Mouse (Mus musculus): ENCODE results near the gene Ankrd39.

Gene Ankrd39

DNA sequence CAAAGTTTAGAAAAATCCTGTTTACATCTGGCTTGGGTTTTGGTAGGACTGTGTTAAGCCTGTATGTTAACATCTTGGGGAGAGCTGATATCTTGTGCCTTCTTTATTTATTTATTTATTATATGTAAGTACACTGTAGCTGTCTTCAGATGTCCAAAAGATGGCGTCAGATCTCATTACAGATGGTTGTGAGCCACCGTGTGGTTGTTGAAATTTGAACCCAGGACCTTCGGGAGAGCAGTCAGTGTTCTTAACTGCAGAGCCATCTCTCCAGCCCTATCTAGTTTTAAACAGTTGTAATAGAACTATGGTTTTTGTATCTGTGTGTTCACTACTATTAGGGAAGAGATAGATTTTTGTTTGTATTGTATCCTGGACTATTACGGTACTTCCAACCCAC is 18.0 kb downstream of the Ankrd39 start:
- no peak for DNase-seq

DNA sequence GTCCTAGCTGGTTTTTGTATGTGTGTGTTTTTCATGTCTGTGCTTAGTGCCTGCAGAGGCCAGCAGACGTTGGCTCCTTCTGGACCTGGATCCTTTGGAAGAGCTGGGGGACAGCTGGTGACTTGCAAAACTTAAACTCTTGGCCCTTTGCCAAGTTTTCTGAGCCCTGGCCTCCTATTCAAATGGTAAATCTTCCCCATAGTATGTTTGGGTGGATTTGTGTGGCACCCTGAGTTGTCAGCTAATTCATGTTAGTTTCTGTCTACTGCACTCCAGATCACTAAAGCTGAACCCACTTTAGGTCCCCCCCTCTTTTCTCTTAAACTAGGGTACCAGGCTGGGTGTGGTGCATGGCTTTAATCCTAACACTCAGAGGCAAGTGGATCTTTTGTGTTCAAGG is 18.9 kb downstream of the Ankrd39 start:
- no peak for DNase-seq

DNA sequence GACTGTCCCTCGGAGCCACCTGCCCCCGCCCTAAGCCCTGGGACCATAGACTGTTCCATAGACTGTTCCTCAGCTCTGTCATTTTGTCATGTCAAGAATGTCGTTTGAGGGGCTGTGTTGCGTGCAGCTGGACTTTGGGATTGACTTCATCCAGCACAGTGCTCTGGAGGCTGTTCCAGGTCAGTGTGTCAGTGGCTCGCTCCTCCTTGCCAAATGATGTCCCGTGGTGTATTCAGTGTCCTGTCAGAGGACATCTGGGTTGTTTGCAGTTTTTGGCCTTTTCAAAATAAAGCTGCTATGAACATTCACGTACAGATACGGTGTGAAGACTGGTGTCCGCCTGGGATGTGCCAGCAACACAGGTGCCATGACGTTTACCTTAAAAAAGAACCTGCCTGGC is 20.3 kb downstream of the Ankrd39 start:
- DNase-seq: no peak

DNA sequence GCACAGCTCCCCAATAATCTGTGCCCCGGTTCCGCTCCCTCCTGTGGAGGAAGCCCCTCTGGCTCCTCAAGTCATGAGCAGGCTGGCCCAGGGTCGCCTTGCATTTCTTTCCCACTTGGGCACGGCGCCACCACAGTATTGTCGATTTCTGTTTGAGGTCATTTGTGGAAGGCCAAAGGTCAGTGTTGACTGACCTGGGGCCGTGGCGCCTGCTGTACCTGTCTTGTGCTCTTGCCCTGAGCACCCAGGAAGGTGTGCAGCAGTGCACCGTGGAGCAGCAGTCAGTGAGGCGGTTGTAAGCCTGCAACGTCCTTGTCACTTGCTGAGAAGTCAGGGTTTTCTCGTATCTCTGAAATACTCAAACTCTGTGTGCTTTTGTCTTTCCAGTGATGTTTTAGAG is 21.5 kb downstream of the Ankrd39 start:
- DNase-seq: no peak

DNA sequence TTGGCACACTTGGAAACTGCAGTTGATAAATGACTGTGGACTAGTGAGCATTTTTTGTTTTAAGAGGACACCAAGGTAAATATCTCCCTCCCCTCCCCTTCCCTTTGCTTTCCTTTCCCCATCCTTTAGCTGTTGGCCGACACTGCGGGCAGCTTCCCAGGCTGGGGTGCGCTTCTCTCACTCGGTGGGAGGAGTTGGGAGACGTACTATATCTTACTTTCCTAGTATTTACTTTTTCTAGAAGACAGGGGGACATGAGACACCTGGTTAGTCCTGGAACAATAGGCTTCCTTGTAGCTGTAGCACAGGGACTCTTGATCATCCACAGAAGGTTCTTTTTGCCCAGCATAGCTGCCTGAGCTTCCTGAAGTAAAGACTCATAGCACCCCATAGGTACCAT is 23.2 kb downstream of the Ankrd39 start:
- DNase-seq: no peak

DNA sequence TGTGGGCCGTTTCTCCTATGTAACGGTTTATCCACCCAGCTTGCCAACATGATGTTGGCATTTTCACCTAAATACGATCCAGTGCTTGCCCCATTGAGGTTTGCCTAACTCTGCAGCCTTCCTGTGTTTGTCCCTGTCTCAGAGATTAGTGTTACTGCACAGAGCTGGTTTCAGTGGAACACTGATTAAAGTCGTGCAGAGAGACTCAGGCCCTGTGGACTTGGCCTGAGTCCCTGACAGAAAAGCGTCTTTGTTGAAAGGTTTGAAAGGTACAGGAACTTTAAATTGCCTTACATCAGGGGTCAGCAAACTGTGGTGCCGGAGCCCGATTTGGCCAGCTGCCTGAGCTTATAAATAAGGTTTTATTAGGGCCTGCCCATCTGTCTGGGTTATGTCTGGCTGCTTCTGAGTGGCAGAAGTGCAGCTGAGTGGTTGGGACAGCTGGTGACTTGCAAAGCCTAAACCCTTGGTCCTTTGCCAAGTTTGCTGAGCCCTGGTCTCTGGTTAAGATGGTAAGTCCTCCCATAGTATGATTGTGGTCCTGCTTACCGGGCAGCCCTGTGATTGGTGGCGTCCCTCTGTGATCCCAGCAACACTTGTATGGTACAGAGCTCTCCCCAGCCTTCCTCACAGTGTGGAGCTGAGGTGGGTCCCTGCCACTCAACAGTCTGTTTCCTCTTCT is 23.8 kb downstream of the Ankrd39 start:
- no peak for DNase-seq

DNA sequence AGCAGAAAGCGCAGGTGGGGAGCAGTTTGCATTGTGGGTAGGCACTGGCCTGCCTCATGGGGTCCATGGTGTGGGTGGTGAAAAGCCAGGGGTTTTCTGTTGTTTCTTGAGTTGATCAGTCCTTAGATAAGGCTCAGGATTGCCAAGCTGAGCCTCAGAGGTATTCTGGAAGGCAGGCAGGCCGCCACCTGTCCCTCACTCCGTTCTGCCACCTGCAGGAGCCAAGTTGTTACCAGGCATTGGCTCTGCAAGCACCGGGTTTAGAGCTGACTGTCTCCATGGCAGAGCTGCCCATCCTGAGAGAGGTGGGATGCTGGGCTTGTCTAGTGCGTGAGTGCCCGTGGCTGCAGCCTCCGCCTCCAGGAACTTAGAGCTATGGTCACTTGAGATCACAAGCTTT is 25.0 kb downstream of the Ankrd39 start:
- peak in 1 of 2 experiments; percentile 54 for DNase-seq

DNA sequence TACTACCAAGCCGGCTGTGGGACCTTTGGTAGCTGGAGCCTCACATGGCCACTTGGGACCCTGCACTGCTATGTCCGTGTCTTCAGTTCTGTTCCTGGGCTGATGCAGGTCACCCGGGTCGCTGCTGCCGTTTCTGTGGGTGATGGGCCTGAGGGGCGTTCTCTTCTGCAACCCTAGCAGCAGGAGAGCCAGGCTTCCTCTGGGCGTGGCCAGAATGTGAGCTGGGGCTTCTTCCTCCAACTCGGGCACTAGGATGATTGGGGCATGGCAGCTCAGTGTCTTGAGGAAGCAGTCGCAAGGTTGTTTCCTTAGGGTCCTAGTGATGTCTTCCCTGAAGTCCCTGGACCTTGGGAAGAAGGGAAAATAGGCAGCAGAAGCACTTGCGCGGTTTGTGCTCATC is 27.6 kb downstream of the Ankrd39 start:
- no peak for DNase-seq

DNA sequence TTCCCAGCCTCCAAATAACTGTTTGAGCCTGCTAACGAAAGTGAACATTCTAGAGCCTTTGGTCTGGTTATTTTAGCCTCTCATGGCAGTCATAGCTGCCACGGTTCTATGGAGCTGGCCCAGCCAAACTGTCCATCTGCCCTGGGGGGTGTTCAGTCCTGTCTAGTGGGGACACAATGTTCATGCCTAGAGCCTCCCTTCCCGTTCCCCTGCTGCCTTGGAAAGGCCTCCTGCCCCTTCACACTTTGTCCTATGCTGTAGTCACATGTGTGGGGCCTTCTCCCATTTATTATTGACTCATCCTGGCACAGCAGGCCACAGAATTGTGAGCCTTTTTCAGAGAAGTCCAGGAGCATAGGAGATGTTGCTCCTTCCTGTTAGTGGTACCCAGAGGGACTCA is 29.0 kb downstream of the Ankrd39 start:
- DNase-seq: peak; percentile 54 to 70

DNA sequence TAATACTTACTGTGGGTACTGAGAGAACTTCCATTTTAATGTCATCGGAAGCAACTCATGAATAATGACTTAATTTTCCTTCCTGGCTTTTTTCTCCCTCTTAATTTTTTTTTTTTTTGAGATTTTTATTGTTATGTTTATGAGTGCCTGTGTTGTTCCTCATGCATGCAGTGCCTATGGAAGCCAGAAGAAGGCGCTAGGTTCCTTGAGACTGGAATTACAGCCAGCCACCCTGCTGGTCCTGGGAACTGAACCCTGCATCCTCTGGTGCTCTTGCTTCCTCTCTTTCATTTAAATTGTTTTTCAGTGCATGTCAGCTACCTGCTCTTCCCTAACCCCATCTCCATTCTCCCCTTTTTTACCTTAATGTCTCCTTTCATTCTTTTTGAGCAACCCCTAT is 33.5 kb downstream of the Ankrd39 start:
- peak; percentile 62 to 66 for DNase-seq

DNA sequence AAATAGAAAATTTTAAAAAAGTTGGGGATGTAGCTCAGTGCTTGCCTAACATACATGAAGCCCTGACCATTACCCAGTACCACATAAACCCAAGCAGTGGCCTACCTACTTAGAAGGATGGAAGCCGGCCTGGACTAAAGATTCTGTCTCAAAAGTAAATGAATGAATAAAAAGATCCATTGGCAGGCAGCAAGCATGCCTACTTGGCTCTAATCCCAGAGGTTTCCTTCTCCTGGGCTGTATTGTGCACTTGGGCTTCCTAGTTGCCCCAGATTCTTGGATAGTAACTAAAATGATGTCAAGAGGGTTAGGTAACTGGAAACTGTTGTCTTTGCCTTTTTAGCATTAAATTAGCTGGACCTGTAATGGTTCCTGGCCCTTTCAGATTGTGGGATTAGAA is 33.9 kb downstream of the Ankrd39 start:
- DNase-seq: no peak

DNA sequence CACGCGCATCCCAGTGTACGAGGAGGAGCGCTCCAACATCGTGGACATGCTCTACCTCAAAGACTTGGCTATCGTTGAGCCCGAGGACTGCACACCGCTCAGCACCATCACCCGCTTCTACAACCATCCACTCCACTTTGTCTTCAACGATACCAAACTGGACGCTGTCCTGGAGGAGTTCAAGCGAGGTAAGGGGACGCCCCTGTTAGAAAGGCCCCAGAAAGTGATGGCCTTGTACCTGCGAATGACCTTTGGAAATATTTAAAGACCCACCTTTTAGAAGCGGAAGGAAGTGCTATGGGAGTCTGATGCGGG is 34.3 kb downstream of the Ankrd39 start:
- DNase-seq: no peak

DNA sequence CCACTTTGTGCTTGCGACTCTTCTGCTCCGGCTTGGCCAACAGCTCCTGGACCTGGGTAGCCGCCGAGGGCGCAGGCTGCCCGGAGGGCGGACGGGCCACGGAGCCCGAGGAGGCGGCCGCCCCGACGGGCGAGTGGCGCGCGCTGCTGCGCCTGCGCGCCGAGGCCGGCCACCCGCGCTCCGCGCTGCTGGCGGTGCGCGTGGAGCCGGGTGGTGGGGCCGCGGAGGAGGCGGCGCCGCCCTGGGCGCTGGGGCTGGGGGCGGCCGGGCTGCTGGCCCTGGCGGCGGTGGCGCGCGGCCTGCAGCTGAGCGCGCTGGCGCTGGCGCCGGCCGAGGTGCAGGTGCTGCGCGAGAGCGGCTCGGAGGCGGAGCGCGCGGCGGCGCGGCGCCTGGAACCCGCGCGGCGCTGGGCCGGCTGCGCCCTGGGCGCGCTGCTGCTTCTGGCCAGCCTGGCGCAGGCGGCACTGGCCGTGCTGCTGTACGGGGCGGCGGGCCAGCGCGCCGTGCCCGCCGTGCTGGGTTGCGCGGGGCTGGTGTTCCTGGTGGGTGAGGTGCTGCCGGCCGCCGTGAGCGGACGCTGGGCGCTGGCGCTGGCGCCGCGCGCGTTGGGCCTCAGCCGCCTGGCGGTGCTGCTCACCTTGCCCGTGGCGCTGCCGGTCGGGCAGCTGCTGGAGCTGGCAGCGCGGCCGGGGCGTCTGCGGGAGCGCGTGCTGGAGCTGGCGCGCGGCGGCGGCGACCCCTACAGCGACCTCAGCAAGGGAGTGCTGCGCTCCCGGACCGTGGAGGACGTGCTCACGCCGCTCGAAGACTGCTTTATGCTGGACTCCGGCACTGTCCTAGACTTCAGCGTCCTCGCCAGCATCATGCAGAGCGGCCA is 34.9 kb downstream of the Ankrd39 start:
- DNase-seq: peak; percentile 67 to 77

DNA sequence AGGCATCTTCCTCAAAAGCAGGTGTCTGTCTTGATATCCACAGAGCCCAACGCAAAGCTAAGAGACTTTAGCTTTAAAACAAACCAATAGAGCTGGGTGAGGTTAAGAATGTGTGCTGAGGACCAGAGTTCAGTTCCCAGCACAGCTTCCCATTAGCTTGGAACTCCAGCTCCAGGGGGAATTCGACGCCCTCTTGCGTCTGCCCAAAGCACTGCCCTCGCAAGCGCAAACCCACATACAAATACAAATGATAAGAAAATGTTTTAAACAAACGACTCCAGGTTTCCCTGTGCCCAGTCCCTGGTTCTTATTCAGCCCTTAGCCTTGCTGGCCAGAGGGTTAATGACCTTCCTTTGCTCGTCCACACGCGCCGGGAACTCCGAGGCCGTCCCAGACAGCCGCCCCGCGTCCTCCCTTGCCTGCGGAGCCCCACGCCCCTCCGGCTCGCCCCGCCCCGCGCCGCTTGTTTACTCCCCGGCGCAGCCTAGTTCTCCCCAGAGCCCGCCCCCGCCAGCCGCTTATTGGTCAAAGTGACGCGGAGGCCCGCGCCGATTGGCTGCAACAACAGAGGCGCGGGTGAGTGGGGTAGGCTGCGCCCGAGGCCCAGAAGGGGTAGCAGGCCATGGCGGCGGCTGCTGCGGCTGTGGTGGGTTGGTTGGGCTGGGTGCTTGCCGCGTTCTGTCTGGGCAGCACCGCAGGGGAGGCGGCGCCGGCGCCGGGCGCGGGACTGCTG is 35.8 kb downstream of the Ankrd39 start, which contains the start of gene Cnnm3:
Cnnm3 (plus strand) TSS at position 579 of the 733 bp plus-strand sequence.
- peak; percentile 99 to 100 for DNase-seq

DNA sequence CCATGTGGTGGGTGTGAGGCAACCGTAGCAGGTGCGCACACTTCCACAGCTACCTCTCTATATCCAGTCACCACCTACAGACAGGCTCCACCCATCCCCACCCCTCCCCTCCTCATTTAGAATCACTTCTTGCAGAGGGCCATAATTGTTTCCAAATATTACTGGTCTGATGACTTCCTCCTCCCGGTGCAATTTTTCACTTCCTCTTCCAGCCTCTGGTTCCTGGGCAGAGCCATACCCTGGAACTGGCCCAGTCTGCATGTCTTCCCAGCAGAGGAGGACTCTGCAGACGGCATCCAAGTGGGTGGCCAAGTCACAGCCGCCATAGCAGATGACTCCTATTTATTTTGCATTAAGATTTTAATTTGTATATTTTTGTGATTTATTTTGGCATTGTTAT is 39.0 kb downstream of the Ankrd39 start:
- DNase-seq: no peak

DNA sequence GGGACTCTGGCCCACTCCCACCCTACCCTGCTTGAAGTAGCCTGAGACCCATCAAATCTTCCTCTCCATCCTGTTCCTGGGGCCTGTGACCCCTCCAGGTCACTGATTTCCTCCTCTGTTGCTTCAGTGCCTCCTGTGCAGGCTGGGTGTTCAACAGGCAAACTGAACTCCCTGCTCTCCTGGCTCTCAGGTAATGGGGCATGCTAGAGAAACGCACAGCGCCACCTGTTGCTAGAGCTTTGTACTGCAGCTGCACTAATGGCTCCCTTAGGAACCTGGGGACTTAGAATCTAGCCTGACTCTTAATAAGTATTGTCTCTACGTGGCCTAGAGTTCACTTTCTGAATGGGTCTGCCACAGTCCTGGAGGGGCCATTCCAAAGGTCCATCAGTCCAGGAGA is 46.0 kb downstream of the Ankrd39 start:
- peak; percentile 86 to 88 for DNase-seq

DNA sequence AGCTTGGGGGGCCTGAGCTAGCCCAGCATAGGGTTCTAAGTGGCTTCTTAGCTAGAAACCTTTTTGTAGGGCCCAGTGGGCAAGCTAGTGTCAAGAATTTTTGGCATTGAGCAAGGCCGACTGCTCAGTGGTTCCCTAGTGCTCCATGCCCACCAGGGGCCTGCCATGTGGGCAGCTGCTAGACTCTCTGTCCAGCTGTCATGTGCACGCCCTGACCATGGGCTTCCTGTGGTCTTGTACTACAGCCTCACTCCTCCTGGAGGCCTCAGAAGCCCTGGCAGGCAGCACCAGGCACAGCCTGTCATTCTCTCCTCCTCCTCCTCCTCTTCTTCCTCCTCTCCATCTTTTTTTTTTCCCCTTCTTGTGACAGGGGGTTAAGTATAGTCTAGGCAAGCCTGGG is 49.9 kb downstream of the Ankrd39 start:
- no peak for DNase-seq

DNA sequence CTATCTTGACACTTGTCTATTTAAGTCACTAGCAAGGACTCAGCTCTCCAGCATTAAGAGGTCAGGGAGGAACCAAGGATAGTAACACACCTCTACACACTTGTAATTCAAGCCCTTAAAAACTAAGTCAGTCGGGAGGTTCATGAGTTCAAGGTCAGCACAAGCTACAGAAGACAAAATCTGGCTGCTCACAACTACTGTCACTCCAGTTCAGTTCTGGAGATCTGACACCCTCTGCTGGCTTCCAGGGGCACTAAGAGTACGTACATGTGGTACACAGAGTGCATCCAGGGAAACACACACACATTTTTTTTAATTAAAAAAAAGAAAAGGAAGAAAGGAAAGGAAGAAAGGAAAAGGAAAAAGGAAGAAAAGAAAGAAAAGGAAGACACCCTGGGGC is 50.5 kb downstream of the Ankrd39 start:
- peak; percentile 55 to 72 for DNase-seq

DNA sequence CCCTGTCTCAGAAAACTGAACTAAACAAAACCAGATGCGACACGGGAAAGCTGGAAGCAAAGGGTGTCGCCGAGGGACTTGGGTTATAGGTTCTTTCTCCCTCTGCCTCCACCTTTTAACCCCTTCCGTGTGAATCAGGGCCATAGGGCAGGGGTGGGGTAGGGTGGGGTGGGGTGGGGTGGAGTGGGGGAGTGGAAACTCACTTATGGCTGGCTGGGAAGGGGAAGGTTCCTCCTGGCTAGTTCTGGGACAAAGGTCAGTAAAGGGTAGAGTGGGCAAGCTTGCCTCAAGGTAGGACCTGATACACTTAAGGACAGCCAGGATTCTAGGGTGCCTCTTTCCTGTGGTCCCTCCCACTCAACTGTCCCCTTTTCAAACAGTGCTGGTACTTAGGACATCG is 53.9 kb downstream of the Ankrd39 start:
- DNase-seq: no peak

DNA sequence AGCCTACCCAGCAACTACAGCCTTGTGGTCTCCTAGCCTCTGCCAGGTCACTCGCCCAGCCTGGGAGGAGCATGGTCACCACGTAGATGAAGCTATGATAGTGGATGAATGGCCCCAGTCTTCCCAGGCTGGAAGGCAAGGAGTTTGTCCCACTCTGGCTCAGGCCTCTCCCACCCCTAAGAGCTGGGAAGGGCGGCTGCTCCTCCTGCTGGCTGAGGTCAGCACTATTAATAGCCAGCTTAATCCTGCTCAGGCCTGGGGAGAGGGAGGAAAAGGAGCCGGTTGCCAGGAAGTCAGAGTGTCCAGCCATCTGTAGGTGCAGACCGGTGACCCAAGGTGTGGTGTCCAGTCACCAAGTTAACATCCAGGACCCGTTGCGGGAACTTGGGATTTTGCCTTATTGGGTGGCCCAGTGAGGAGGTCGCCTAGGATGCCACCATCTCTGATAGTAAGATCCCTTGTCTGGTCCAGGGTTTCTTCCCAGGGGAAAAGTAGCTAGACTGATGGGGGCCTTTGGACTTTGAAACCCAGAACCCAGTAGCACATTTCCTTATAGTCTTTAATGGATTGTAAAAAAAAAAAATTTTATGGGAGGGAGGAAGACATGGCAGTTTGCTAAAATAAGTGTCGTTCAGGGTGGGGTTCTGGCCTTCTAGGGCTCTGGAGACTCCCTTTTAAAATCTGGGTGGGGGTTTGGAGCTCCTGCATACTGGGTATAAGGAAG is 54.7 kb downstream of the Ankrd39 start:
- DNase-seq: peak; percentile 83 to 94

DNA sequence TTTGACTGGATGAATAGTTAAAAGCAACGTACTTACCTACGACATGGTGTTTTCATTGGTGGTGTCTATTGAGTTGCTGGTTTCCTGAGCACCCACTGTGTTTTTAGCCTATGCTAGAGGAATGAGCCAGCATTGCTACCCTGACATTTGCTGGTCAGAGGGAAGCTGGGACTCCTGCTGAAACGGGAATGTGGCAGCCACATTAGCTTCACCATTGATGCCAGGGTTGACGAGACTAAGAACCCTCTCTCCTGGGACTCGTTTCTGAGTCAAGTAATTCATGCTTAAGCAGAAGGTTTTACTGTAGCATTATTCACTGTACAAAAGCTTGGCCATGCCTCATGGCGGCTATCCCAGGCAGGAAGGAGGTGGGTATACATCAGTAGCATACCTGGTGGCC is 57.6 kb downstream of the Ankrd39 start:
- DNase-seq: peak in 1 of 2 experiments; percentile 45

All from cerebellum, adult 18-20 months (tissue).